Mouse (Mus musculus): ENCODE measurements around the gene Slc2a13. TPM values are rescaled to one million over a fixed set of nuclear protein-coding genes. Genes with fewer than 3 reads are reported as not detected.

Gene Slc2a13
- total and polyA plus RNA-seq, 2 experiments from 2014 or later, result 0.33 to 1.6 TPM

DNA sequence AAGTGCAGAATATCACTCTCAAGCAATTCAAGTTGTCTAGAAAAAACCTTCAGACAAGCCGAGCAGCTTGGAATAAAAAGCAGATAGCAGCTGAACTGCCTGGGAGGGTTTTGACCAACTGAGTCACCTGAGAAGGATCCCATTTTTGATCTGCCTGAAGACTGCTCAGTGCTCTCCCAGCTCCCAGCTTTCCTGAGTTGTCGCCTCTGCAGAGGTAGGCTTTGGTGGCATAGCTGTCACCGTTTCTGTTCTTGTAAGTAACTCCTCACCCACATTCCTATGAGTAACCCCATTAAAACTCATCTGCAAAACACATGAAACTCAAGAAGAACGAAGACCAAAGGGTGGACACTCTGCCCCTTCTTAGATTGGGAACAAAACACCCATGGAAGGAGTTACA, 177.9 kb downstream of the Slc2a13 start:
- Histone ChIP-seq H3K4me1 (ENCODE audit: control insufficient read depth, insufficient read depth) (no peaks in the 10 kb centered on the region), H3K4me2 (ENCODE audit: low read depth, low read length) (no peak overlapping the region), H3K9ac (replicated peaks; ENCODE audit: low read depth, low read length) (no peak overlapping the region), H3K4me3 (ENCODE audit: low read depth, low read length) (no peak overlapping the region), H3K27me3 (ENCODE audit: control insufficient read depth, insufficient read depth, low read length) (no peaks in the 10 kb centered on the region), H3K27ac (ENCODE audit: low read depth) (no peak overlapping the region), H3K9me3 (replicated peaks; ENCODE audit: control insufficient read depth, low read length) (no peaks in the 10 kb centered on the region), H3K36me3 (replicated peaks; ENCODE audit: control insufficient read depth, insufficient read depth, low read length) (no peaks in the 10 kb centered on the region)
- TF ChIP-seq CTCF (IDR thresholded peaks at IDR 0.05; ENCODE audit: low read depth), result no peak
- TF ChIP-seq EP300 (IDR thresholded peaks at IDR 0.05; ENCODE audit: low read depth), result no peak
- WGBS, result 78% methylated on average over 4 of the region's 4 CpGs
- ATAC-seq (ENCODE audit: insufficient read depth, low read depth) (no peak), DNase-seq (ENCODE audit: low spot score) (no peak)

DNA sequence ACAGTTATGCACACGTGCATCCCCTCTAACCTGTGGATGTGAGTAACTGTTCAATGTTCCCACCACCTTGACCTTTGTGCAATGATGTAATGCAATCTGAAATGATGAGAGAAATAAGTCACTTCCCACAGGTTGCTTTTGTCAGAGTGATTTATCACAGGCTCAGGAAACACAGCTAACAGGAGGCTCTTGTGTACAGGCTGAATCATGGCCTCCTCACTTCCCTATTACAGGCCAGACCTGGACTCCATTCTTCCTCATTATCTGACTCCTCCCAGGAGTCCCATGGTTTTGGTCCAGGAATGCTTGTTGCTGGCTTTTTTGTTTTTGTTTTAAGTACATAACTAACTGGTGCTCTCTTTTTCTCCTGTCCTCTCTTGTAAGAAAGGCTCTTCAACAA, 189.4 kb downstream of the Slc2a13 start:
- 40% methylated on average over 1 of the region's 1 CpGs for WGBS
- Histone ChIP-seq H3K27ac (ENCODE audit: low read depth) (no peak overlapping the region), H3K9me3 (replicated peaks; ENCODE audit: control insufficient read depth, low read length) (no peaks in the 10 kb centered on the region)

DNA sequence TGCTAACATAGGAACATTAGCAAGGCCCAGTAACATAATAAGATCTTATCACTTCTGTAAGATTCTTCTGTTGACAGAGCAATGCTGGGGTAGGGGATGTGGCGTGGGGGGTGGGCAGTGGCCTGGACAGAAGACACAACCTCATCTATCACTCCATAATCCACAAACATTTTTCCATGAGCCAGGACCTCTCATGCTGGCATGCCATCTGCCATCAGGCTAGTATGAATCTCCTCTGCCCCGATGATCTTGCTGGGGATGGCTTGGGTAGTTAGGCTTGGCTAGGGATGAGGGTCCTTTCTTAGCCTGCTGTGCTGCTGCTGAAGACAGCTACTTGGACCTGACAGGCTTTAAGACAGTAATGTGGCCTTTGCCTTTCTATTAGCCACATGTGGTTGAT, 190.5 kb downstream of the Slc2a13 start:
- WGBS, result 81% methylated on average over 2 of the region's 2 CpGs
- Histone ChIP-seq H3K9ac (replicated peaks; ENCODE audit: low read depth, low read length) (no peak overlapping the region), H3K4me1 (ENCODE audit: control insufficient read depth, insufficient read depth) (no peaks in the 10 kb centered on the region), H3K36me3 (replicated peaks; ENCODE audit: control insufficient read depth, insufficient read depth, low read length) (no peaks in the 10 kb centered on the region), H3K9me3 (replicated peaks; ENCODE audit: control insufficient read depth, low read length) (no peaks in the 10 kb centered on the region), H3K4me3 (ENCODE audit: low read depth, low read length) (no peak overlapping the region), H3K27me3 (ENCODE audit: control insufficient read depth, insufficient read depth, low read length) (no peaks in the 10 kb centered on the region), H3K4me2 (ENCODE audit: low read depth, low read length) (no peak overlapping the region), H3K27ac (ENCODE audit: low read depth) (no peak overlapping the region)
- TF ChIP-seq EP300 (IDR thresholded peaks at IDR 0.05; ENCODE audit: low read depth), result no peak
- no peak for TF ChIP-seq CTCF (IDR thresholded peaks at IDR 0.05; ENCODE audit: low read depth)
- ATAC-seq (ENCODE audit: insufficient read depth, low read depth), result no peak
- DNase-seq (ENCODE audit: low spot score), result no peak

More for the DNA sequence above, 189.4 kb downstream of the Slc2a13 start:
- Histone ChIP-seq H3K4me3 (ENCODE audit: low read depth, low read length) (no peak overlapping the region), H3K27me3 (ENCODE audit: control insufficient read depth, insufficient read depth, low read length) (no peaks in the 10 kb centered on the region), H3K4me2 (ENCODE audit: low read depth, low read length) (no peak overlapping the region), H3K36me3 (replicated peaks; ENCODE audit: control insufficient read depth, insufficient read depth, low read length) (no peaks in the 10 kb centered on the region), H3K9ac (replicated peaks; ENCODE audit: low read depth, low read length) (no peak overlapping the region), H3K4me1 (ENCODE audit: control insufficient read depth, insufficient read depth) (no peaks in the 10 kb centered on the region)
- TF ChIP-seq CTCF (IDR thresholded peaks at IDR 0.05; ENCODE audit: low read depth) (no peak), EP300 (IDR thresholded peaks at IDR 0.05; ENCODE audit: low read depth) (no peak)
- ATAC-seq (ENCODE audit: insufficient read depth, low read depth) (no peak), DNase-seq (ENCODE audit: low spot score) (no peak)

DNA sequence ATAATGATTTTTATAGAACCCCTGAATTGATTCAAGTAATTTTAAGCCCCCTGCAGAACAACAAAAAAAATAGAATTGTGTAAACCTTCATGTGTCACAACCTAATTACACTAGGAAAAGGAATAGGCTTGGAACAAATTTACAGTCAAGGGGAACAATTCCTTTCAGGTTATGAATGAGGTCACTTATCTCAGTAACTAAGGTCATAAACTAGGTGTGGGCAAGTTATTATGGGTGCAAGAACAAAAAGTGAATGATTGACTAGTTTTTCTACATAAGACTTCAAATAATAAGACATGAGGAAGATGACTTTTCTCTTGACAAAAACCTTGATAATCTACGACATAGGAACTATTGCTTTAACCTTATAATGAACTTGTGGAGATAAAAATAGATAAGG, 191.2 kb downstream of the Slc2a13 start:
- DNase-seq (ENCODE audit: low spot score), result no peak
- Histone ChIP-seq H3K4me2 (ENCODE audit: low read depth, low read length) (no peak overlapping the region), H3K4me3 (ENCODE audit: low read depth, low read length) (no peak overlapping the region), H3K9me3 (replicated peaks; ENCODE audit: control insufficient read depth, low read length) (no peaks in the 10 kb centered on the region), H3K36me3 (replicated peaks; ENCODE audit: control insufficient read depth, insufficient read depth, low read length) (no peaks in the 10 kb centered on the region), H3K27me3 (ENCODE audit: control insufficient read depth, insufficient read depth, low read length) (no peaks in the 10 kb centered on the region), H3K27ac (ENCODE audit: low read depth) (no peak overlapping the region), H3K4me1 (ENCODE audit: control insufficient read depth, insufficient read depth) (no peaks in the 10 kb centered on the region), H3K9ac (replicated peaks; ENCODE audit: low read depth, low read length) (no peak overlapping the region)
- ATAC-seq (ENCODE audit: insufficient read depth, low read depth), result no peak
- no peak for TF ChIP-seq EP300 (IDR thresholded peaks at IDR 0.05; ENCODE audit: low read depth)
- TF ChIP-seq CTCF (IDR thresholded peaks at IDR 0.05; ENCODE audit: low read depth), result no peak
- 78% methylated on average over 1 of the region's 1 CpGs for WGBS

DNA sequence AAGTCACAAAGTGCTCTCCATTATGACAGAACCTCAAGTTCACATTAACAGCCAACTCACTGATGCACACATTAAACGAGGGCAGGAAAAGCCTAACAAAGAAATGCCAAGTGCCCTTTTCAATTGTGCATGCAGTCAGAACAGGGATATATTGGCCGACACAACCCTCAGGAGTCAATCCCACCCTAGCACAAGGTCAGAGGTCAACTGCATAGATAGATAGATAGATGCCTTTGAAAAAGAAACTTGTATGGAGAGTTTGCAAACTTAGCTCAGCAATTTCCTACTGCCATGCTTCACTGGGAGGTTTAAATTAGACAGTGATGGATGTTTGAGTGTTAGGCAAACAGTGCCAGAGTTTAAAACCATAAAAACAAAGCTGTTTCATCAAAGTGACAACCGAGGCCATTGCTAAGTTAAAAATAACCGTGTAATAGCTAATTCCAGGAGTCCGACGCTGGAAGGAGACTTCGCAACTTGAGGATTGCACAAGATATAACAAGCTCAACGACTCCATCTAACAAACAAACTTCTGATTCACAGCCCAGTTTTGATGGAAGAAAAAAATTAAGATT, 194.2 kb downstream of the Slc2a13 start:
- TF ChIP-seq CTCF (IDR thresholded peaks at IDR 0.05; ENCODE audit: low read depth) (no peak), EP300 (IDR thresholded peaks at IDR 0.05; ENCODE audit: low read depth) (no peak)
- no peaks in the 10 kb centered on the region for H3K9me3 ChIP-seq (replicated peaks; ENCODE audit: control insufficient read depth, low read length)
- no peak overlapping the region for H3K4me2 ChIP-seq (ENCODE audit: low read depth, low read length)
- no peaks in the 10 kb centered on the region for H3K4me1 ChIP-seq (ENCODE audit: control insufficient read depth, insufficient read depth)
- no peak overlapping the region for H3K4me3 ChIP-seq (ENCODE audit: low read depth, low read length)
- WGBS, result 40% methylated on average over 8 of the region's 8 CpGs
- H3K27me3 ChIP-seq (ENCODE audit: control insufficient read depth, insufficient read depth, low read length), result no peaks in the 10 kb centered on the region
- no peaks in the 10 kb centered on the region for H3K36me3 ChIP-seq (replicated peaks; ENCODE audit: control insufficient read depth, insufficient read depth, low read length)
- H3K9ac ChIP-seq (replicated peaks; ENCODE audit: low read depth, low read length), result no peak overlapping the region
- ATAC-seq (ENCODE audit: insufficient read depth, low read depth) (no peak), DNase-seq (ENCODE audit: low spot score) (no peak)
- H3K27ac ChIP-seq (ENCODE audit: low read depth), result no peak overlapping the region

DNA sequence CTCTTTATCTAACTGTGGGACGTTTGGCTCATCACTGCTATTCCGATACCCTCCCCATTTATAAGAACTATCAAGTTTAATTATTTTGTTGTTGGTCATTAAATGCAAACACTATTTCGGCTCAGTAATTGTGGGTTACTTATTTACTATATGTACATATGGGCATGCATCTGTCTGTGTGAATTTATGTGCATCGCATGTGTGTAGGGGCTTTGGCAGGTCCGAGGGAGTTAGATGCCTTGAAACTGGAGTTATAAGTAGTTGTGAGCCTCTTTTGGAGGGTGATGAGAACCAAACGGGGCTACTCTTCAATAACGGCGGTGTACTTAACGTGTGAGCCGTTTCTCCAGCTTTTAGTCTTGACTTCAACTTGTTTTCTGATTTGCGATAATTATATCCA, 195.5 kb downstream of the Slc2a13 start:
- Histone ChIP-seq H3K4me3 (ENCODE audit: low read depth, low read length) (no peak overlapping the region), H3K4me1 (ENCODE audit: control insufficient read depth, insufficient read depth) (no peaks in the 10 kb centered on the region), H3K4me2 (ENCODE audit: low read depth, low read length) (no peak overlapping the region), H3K27me3 (ENCODE audit: control insufficient read depth, insufficient read depth, low read length) (no peaks in the 10 kb centered on the region), H3K27ac (ENCODE audit: low read depth) (no peak overlapping the region), H3K9me3 (replicated peaks; ENCODE audit: control insufficient read depth, low read length) (no peaks in the 10 kb centered on the region), H3K9ac (replicated peaks; ENCODE audit: low read depth, low read length) (no peak overlapping the region), H3K36me3 (replicated peaks; ENCODE audit: control insufficient read depth, insufficient read depth, low read length) (no peaks in the 10 kb centered on the region)
- ATAC-seq (ENCODE audit: insufficient read depth, low read depth) (no peak), DNase-seq (ENCODE audit: low spot score) (no peak)
- WGBS, result 84% methylated on average over 11 of the region's 11 CpGs
- no peak for TF ChIP-seq CTCF (IDR thresholded peaks at IDR 0.05; ENCODE audit: low read depth)
- TF ChIP-seq EP300 (IDR thresholded peaks at IDR 0.05; ENCODE audit: low read depth), result no peak
